Mouse (Mus musculus) erythroblast, embryonic 14.5 days (primary cell): Measurements from ENCODE around the gene Sos2.

Source experiments
- GATA1 ChIP-seq: IDR thresholded peaks from 2 replicates; pipeline ENCODE4 v1.6.1; 2012; ENCODE audit warnings: low read length, inconsistent platforms, mixed read lengths
- TAL1 ChIP-seq: IDR thresholded peaks from 3 replicates; pipeline ENCODE4 v1.6.1; 2012; ENCODE audit warnings: low read length, inconsistent platforms, mixed read lengths

GRCm38 (mm10) chr12:69573916-69574881 lies 107.5 kb downstream of the Sos2 start:
- TF ChIP-seq GATA1 = no peak
- no peak for TF ChIP-seq TAL1
